Mouse (Mus musculus): Measurements from ENCODE around the gene Aoc1.

DNA sequence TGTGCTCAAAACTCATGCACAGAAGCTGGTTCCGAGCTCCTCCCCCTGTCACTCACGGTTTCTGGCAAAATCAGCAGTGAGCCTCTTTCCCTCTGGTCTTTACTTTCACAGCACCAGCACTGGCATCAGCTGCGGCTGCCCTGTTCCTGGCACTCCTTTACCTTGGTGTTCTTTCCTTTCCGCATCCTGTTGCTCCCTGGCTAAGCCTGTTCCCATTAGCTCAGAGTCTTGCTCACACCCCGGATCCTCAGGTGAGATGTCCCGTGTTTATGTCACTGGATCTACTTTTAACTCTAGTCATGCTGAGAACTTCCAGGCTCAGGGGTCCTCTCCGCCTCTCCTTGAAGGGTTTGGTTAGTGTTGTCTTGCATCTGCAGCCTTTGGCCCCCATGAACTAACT lies 35.2 kb upstream of the Aoc1 start:
- TF ChIP-seq CTCF (IDR thresholded peaks at IDR 0.05; ENCODE audit: borderline replicate concordance, insufficient read depth, low read length) (no peak), POLR2A (IDR thresholded peaks at IDR 0.05; ENCODE audit: low read depth, low read length) (no peak)
